In the genomic region with DNA sequence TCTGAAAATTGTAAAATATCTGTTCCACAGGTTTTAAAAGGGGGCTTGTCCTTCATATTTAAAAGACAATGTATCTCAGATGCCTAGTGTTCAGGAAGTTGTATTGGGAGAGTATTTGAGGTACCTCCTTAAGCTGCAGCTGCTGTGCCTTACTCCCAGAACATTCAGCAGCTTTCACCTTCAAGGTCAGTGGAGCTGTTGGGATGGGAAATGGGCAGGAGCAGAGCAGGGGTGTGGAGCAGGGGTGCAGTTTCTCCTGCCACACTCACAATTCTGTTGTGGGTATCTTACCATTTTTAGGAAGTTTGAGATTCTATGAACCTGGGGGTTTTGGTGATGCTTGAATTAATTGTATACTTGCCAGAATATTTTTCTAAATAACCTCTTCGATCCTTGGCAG, we compare ENCODE assay signal across 18 mouse cellular contexts. TPM values are rescaled to one million over a fixed set of nuclear protein-coding genes. Genes with fewer than 3 reads are reported as not detected.
DNase-seq lines count a peak whose midpoint lies in the region; TF ChIP-seq lines count a peak whose summit lies in the region.
"Had no signal": no experiment of that assay in that cellular context is flagged by ENCODE, and none has a peak within 500 bp of the region (broad histone marks: within the 10 kb centered on the region; RNA-seq: fewer than 3 reads in every experiment).

No protein-coding gene starts in this region.

- H3K36me3 ChIP-seq in ES-E14 (ENCODE audit: control insufficient read depth, insufficient read depth, low read length, poor library complexity, severe bottlenecking): no peaks in the 10 kb centered on the region; the same call in 1 of the 2 replicates
- H3K36me3 ChIP-seq: embryonic facial prominence, embryonic 10.5 days; embryonic facial prominence, embryonic 12.5 days; forebrain, embryonic 15.5 days had no signal

- no peaks in the 10 kb centered on the region for H3K9me3 ChIP-seq in ES-E14 (ENCODE audit: control insufficient read depth, insufficient read depth, low read depth, low read length)

- in situ Hi-C loops in ES-E14 (cut with MboI; ENCODE audit: low sequenced_read_pairs in 2 of 2, unreplicated experiment in 2 of 2): loop anchor here (5.0 to 25.0 kb wide), 3 partner anchors 1538 to 1961 kb away; no protein-coding TSS in a partner anchor

- no peak overlapping the region for H3K4me3 ChIP-seq in ES-E14 (ENCODE audit: insufficient read depth in 1 of 2, low read depth in 1 of 2, low read length in 2 of 2, poor library complexity in 1 of 2, severe bottlenecking in 1 of 2)
- H3K4me3 ChIP-seq: embryonic facial prominence, embryonic 10.5 days; embryonic facial prominence, embryonic 12.5 days; forebrain, embryonic 13.5 days; forebrain, embryonic 15.5 days had no signal

- no peak overlapping the region for H3K9ac ChIP-seq in ES-E14 (ENCODE audit: insufficient read depth, low read depth, low read length, poor library complexity, severe bottlenecking)
- H3K9ac ChIP-seq: embryonic facial prominence, embryonic 12.5 days; forebrain, embryonic 13.5 days; forebrain, embryonic 15.5 days; forebrain, postnatal 0 days had no signal

- H3K27ac ChIP-seq in ES-E14 (ENCODE audit: insufficient read depth, low read depth, low read length, poor library complexity, severe bottlenecking): no peak overlapping the region
- H3K27ac ChIP-seq: embryonic facial prominence, embryonic 10.5 days; embryonic facial prominence, embryonic 12.5 days; forebrain, embryonic 13.5 days; forebrain, embryonic 15.5 days had no signal

- H3K4me1 ChIP-seq in ES-E14 (ENCODE audit: control insufficient read depth in 2 of 2, insufficient read depth in 2 of 2, low read length in 2 of 2, poor library complexity in 1 of 2): peaks cover 4% of the 10 kb centered on the region in 2 experiments
- H3K4me1 ChIP-seq: embryonic facial prominence, embryonic 10.5 days; embryonic facial prominence, embryonic 12.5 days; forebrain, embryonic 13.5 days; forebrain, embryonic 15.5 days had no signal

- DNase-seq in ES-CJ7 (ENCODE audit: low read depth, low spot score): peak; percentile 62
- DNase-seq in ES-E14 (ENCODE audit: low read depth, low spot score): no peak
- peak; percentile 57 for DNase-seq in ZHBTc4 (ENCODE audit: low read depth, low spot score)
- DNase-seq in lung, adult 18-20 months: no peak
- no peak for DNase-seq in layer of hippocampus, postnatal 36 days
- DNase-seq: adrenal gland, adult 8-10 months; adrenal gland, postnatal 14 days; adrenal gland, postnatal 36 days; cerebellum, adult 11-12 months; cerebellum, adult 2 months; cerebellum, adult 9-10 months; cerebellum, postnatal 10 days; cerebellum, postnatal 25 days; forebrain, postnatal 0 days had no signal

TF ChIP-seq in ES-E14, 5 proteins besides CTCF, POLR2A, EP300 and RAD21:
- TF ChIP-seq ZC3H11A (IDR thresholded peaks at IDR 0.05; ENCODE audit: borderline replicate concordance, low read depth, low read length) (no peak), HCFC1 (IDR thresholded peaks at IDR 0.05; ENCODE audit: borderline replicate concordance, insufficient read depth, low read length) (0 out of 2 replicates have a peak, but pooled peaks have one; percentile 5), ZNF384 (IDR thresholded peaks at IDR 0.05; ENCODE audit: low read depth, low read length) (no peak), CHD2 (IDR thresholded peaks at IDR 0.05; ENCODE audit: low read depth, low read length) (0 out of 2 replicates have a peak, but pooled peaks have one; percentile 43), MAFK (IDR thresholded peaks at IDR 0.05; ENCODE audit: insufficient read depth, low read depth, low read length) (no peak)

RNA-seq across cellular contexts. Expression of a gene that starts 28.3 kb away (rescaled TPM):
- 17.0 and 22.0 TPM in 2 replicates for total RNA-seq in ES-E14 (2012; rRNA removed)
- under 1 TPM in 1 of 2 experiments, not detected in 1; 0.46 TPM for total RNA-seq in layer of hippocampus, postnatal 36 days (2021)

RNA-seq across cellular contexts. Expression of a gene that starts 46.1 kb away (rescaled TPM):
- total RNA-seq in ES-E14 (2012; rRNA removed): 105 and 149 TPM in 2 replicates
- under 1 TPM; 0.20 to 0.25 TPM for total RNA-seq in layer of hippocampus, postnatal 36 days (2021)
- total RNA-seq: forebrain, postnatal 0 days had no signal

Comparison
In these comparisons a context has a peak if more than half of its experiments do, and no peak if none do; other contexts are left out.
1. DNase-seq: peak in ES-CJ7 (single experiment) and ZHBTc4 (single experiment); none in ES-E14 (single experiment), lung, adult 18-20 months (0 of 2) and layer of hippocampus, postnatal 36 days (0 of 2).
2. RNA of a gene that starts 28.3 kb away (total RNA-seq): 17.0 to 22.0 TPM in ES-E14; 0.46 TPM in layer of hippocampus, postnatal 36 days; every median in the first group is over 10 times any median in the second.
3. RNA of a gene that starts 46.1 kb away (total RNA-seq): 105 to 149 TPM in ES-E14; 0.20 to 0.25 TPM in layer of hippocampus, postnatal 36 days; every median in the first group is over 10 times any median in the second.